Mouse (Mus musculus): ENCODE results near the gene Csgalnact2. TPM values are rescaled to one million over a fixed set of nuclear protein-coding genes. Genes with fewer than 3 reads are reported as not detected.

Gene Csgalnact2
- polyA plus RNA-seq, 1 experiment from 2014 or later, result 8.4 TPM

GRCm38 (mm10) chr6:118150988-118151387 lies 12.0 kb upstream of the Csgalnact2 start:
- Histone ChIP-seq H3K27me3 (ENCODE audit: control insufficient read depth, insufficient read depth, low read length) (no peaks in the 10 kb centered on the region), H3K4me1 (ENCODE audit: control insufficient read depth, insufficient read depth, low read length) (no peaks in the 10 kb centered on the region), H3K4me3 (ENCODE audit: low read depth, low read length) (no peak overlapping the region), H3K9me3 (ENCODE audit: control insufficient read depth, low read length) (no peaks in the 10 kb centered on the region), H3K4me2 (ENCODE audit: low read depth) (no peak overlapping the region), H3K27ac (ENCODE audit: low read depth, low read length) (no peak overlapping the region), H3K36me3 (ENCODE audit: control insufficient read depth, insufficient read depth, low read length) (no peaks in the 10 kb centered on the region), H3K9ac (ENCODE audit: low read length) (no peak overlapping the region)
- no peak for DNase-seq (ENCODE audit: low spot score)
- no peak for ATAC-seq (ENCODE audit: insufficient read depth, low FRiP score, low TSS enrichment)
- 85% methylated on average over 8 of the region's 8 CpGs for WGBS

DNA sequence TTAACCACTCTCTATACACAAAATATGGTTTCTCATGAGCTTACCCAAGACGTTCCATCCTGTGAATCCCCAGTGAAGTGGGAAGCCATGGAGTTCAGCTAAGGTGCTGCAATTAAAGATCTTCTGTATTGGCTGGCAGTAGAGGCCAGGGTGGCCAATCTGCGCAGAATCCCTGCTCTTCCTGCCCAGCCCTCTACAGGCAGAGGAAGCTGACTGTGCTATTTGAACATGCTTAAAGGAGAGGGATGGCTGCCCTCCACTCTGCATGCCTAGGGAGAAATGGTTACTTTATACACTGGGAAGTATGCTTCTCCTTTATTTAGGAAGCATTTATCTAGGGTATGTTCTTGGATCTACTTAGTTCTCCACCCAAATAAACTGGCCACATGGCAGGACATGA lies 11.6 kb upstream of the Csgalnact2 start:
- H3K27ac ChIP-seq (ENCODE audit: low read depth, low read length), result no peak overlapping the region
- H3K4me1 ChIP-seq (ENCODE audit: control insufficient read depth, insufficient read depth, low read length), result no peaks in the 10 kb centered on the region
- DNase-seq (ENCODE audit: low spot score), result no peak
- no peak for ATAC-seq (ENCODE audit: insufficient read depth, low FRiP score, low TSS enrichment)
- H3K36me3 ChIP-seq (ENCODE audit: control insufficient read depth, insufficient read depth, low read length), result no peaks in the 10 kb centered on the region
- H3K27me3 ChIP-seq (ENCODE audit: control insufficient read depth, insufficient read depth, low read length), result no peaks in the 10 kb centered on the region
- no peak overlapping the region for H3K4me3 ChIP-seq (ENCODE audit: low read depth, low read length)
- 85% methylated on average over 2 of the region's 2 CpGs for WGBS
- H3K9me3 ChIP-seq (ENCODE audit: control insufficient read depth, low read length), result no peaks in the 10 kb centered on the region
- H3K9ac ChIP-seq (ENCODE audit: low read length), result no peak overlapping the region
- H3K4me2 ChIP-seq (ENCODE audit: low read depth), result no peak overlapping the region

- no peaks in the 10 kb centered on the region for H3K36me3 ChIP-seq (ENCODE audit: control insufficient read depth, insufficient read depth, low read length)
- H3K9ac ChIP-seq (ENCODE audit: low read length), result no peak overlapping the region
- H3K4me1 ChIP-seq (ENCODE audit: control insufficient read depth, insufficient read depth, low read length), result no peaks in the 10 kb centered on the region
- H3K27me3 ChIP-seq (ENCODE audit: control insufficient read depth, insufficient read depth, low read length), result no peaks in the 10 kb centered on the region
- DNase-seq (ENCODE audit: low spot score) (no peak), ATAC-seq (ENCODE audit: insufficient read depth, low FRiP score, low TSS enrichment) (no peak)
- no peak overlapping the region for H3K27ac ChIP-seq (ENCODE audit: low read depth, low read length)
- no peak overlapping the region for H3K4me2 ChIP-seq (ENCODE audit: low read depth)
- no peaks in the 10 kb centered on the region for H3K9me3 ChIP-seq (ENCODE audit: control insufficient read depth, low read length)
- 81% methylated on average over 4 of the region's 4 CpGs for WGBS
- no peak overlapping the region for H3K4me3 ChIP-seq (ENCODE audit: low read depth, low read length)
Observed at GRCm38 (mm10) chr6:118150128-118150527, 11.2 kb upstream of the Csgalnact2 start.

- WGBS, result 89% methylated on average over 6 of the region's 6 CpGs
- DNase-seq (ENCODE audit: low spot score), result no peak
- H3K27me3 ChIP-seq (ENCODE audit: control insufficient read depth, insufficient read depth, low read length), result no peaks in the 10 kb centered on the region
Observed at GRCm38 (mm10) chr6:118140961-118141360, 2.0 kb upstream of the Csgalnact2 start.

DNA sequence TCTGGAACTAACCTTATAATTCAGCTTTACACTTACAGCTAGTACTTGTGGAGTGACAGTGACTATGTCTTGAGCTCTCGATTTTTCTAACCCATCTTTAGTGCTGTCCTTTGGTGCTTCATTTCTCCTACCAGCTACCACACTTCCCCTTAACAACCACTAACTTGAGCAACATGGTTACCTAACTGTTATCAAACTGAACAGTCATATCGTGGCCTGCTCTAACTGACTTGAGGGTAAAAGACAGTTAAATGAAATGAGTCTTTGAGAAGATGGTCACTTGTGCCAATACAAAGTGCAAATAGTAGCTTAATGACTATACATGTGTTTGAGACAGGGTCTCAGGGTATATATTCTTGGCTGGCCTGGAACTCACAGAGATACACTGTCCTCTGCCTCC lies 1.8 kb downstream of the Csgalnact2 start:
- no peak overlapping the region for H3K9ac ChIP-seq (ENCODE audit: low read length)
- ATAC-seq (ENCODE audit: insufficient read depth, low FRiP score, low TSS enrichment) (no peak), DNase-seq (ENCODE audit: low spot score) (no peak)
- no peak overlapping the region for H3K4me2 ChIP-seq (ENCODE audit: low read depth)
- H3K4me3 ChIP-seq (ENCODE audit: low read depth, low read length), result no peak overlapping the region
- H3K36me3 ChIP-seq (ENCODE audit: control insufficient read depth, insufficient read depth, low read length), result no peaks in the 10 kb centered on the region
- H3K9me3 ChIP-seq (ENCODE audit: control insufficient read depth, low read length), result no peaks in the 10 kb centered on the region
- H3K27me3 ChIP-seq (ENCODE audit: control insufficient read depth, insufficient read depth, low read length), result no peaks in the 10 kb centered on the region
- 83% methylated on average over 2 of the region's 2 CpGs for WGBS
- no peak overlapping the region for H3K27ac ChIP-seq (ENCODE audit: low read depth, low read length)
- no peaks in the 10 kb centered on the region for H3K4me1 ChIP-seq (ENCODE audit: control insufficient read depth, insufficient read depth, low read length)

More at GRCm38 (mm10) chr6:118140961-118141360, 2.0 kb upstream of the Csgalnact2 start:
- Histone ChIP-seq H3K9me3 (ENCODE audit: control insufficient read depth, low read length) (no peaks in the 10 kb centered on the region), H3K36me3 (ENCODE audit: control insufficient read depth, insufficient read depth, low read length) (no peaks in the 10 kb centered on the region), H3K27ac (ENCODE audit: low read depth, low read length) (no peak overlapping the region), H3K4me2 (ENCODE audit: low read depth) (no peak overlapping the region), H3K4me3 (ENCODE audit: low read depth, low read length) (no peak overlapping the region), H3K4me1 (ENCODE audit: control insufficient read depth, insufficient read depth, low read length) (no peaks in the 10 kb centered on the region), H3K9ac (ENCODE audit: low read length) (no peak overlapping the region)
- no peak for ATAC-seq (ENCODE audit: insufficient read depth, low FRiP score, low TSS enrichment)

DNA sequence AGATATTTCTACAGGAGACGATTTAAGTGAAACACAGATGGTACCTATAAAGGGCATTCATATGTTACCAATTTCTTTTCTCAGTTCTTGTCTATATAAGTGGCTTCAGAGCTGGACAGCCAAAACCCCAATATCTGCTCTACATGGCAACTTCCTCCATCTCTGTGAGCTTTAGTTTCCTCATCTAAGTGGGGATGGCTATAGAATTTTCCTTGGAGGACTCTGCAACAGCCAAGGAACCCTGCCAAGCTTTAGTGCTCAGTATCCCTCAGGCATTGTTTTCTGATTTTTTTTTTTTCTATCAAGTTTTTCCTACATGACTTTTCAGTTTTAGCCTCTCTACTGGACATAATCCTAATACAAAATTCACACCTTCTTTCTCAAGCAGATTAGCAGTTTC lies 4.5 kb downstream of the Csgalnact2 start:
- H3K9me3 ChIP-seq (ENCODE audit: control insufficient read depth, low read length), result no peaks in the 10 kb centered on the region
- H3K4me2 ChIP-seq (ENCODE audit: low read depth), result no peak overlapping the region
- H3K27me3 ChIP-seq (ENCODE audit: control insufficient read depth, insufficient read depth, low read length), result no peaks in the 10 kb centered on the region
- H3K27ac ChIP-seq (ENCODE audit: low read depth, low read length), result no peak overlapping the region
- H3K4me1 ChIP-seq (ENCODE audit: control insufficient read depth, insufficient read depth, low read length), result no peaks in the 10 kb centered on the region
- H3K36me3 ChIP-seq (ENCODE audit: control insufficient read depth, insufficient read depth, low read length), result no peaks in the 10 kb centered on the region
- no peak for DNase-seq (ENCODE audit: low spot score)
- no peak overlapping the region for H3K4me3 ChIP-seq (ENCODE audit: low read depth, low read length)
- no peak overlapping the region for H3K9ac ChIP-seq (ENCODE audit: low read length)
- no peak for ATAC-seq (ENCODE audit: insufficient read depth, low FRiP score, low TSS enrichment)
- WGBS, result 79% methylated on average over 1 of the region's 1 CpGs

DNA sequence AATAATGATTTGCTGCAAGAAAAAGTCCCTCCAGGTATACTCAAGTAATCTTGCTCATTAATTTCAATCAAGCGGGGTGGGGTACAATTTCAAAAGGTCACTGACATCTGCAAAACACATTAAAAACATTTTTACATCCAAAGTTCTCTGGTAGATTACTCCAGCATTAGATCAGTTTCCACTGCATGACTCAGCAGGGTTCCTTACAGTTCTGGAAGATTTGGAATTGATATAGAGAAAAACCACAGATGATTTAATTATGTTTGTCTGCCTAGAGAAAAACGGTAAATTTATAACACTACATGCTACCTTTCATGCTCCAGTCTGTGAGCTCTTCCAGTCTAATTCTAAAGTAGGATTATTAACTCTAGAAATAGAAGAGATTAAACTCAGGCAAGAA lies 8.9 kb downstream of the Csgalnact2 start:
- Histone ChIP-seq H3K9ac (ENCODE audit: low read length) (no peak overlapping the region), H3K9me3 (ENCODE audit: control insufficient read depth, low read length) (no peaks in the 10 kb centered on the region), H3K36me3 (ENCODE audit: control insufficient read depth, insufficient read depth, low read length) (no peaks in the 10 kb centered on the region), H3K27ac (ENCODE audit: low read depth, low read length) (no peak overlapping the region), H3K27me3 (ENCODE audit: control insufficient read depth, insufficient read depth, low read length) (no peaks in the 10 kb centered on the region), H3K4me2 (ENCODE audit: low read depth) (no peak overlapping the region), H3K4me1 (ENCODE audit: control insufficient read depth, insufficient read depth, low read length) (no peaks in the 10 kb centered on the region), H3K4me3 (ENCODE audit: low read depth, low read length) (no peak overlapping the region)
- 78% methylated on average over 2 of the region's 2 CpGs for WGBS
- DNase-seq (ENCODE audit: low spot score), result no peak
- ATAC-seq (ENCODE audit: insufficient read depth, low FRiP score, low TSS enrichment), result no peak

- H3K4me1 ChIP-seq (ENCODE audit: control insufficient read depth, insufficient read depth, low read length), result no peaks in the 10 kb centered on the region
- ATAC-seq (ENCODE audit: insufficient read depth, low FRiP score, low TSS enrichment), result no peak
- H3K27me3 ChIP-seq (ENCODE audit: control insufficient read depth, insufficient read depth, low read length), result no peaks in the 10 kb centered on the region
- DNase-seq (ENCODE audit: low spot score), result no peak
- no peaks in the 10 kb centered on the region for H3K36me3 ChIP-seq (ENCODE audit: control insufficient read depth, insufficient read depth, low read length)
- H3K9me3 ChIP-seq (ENCODE audit: control insufficient read depth, low read length), result no peaks in the 10 kb centered on the region
- H3K4me2 ChIP-seq (ENCODE audit: low read depth), result no peak overlapping the region
- H3K27ac ChIP-seq (ENCODE audit: low read depth, low read length), result no peak overlapping the region
- no peak overlapping the region for H3K9ac ChIP-seq (ENCODE audit: low read length)
- H3K4me3 ChIP-seq (ENCODE audit: low read depth, low read length), result no peak overlapping the region
- 87% methylated on average over 6 of the region's 6 CpGs for WGBS
Observed at GRCm38 (mm10) chr6:118127827-118128487, 11.0 kb downstream of the Csgalnact2 start.

DNA sequence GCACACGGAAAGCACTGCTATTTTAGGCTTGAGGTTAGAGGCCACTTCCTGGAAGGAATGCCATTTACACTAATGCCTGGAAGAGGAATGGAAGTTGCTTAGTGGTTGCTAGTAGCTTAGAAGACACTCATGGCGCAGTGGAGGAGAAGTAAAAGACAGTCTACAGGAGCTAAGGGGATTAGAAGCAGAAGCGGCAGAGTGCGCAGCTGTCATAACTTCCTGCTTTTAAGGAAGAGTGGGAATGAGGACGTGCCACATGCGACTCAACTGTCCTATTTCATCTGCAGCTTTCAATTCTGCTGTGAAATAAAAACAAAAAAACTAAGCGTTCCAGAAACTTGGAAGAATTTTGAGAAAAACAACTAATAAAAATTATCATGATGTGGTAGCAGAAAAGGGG lies 11.7 kb downstream of the Csgalnact2 start:
- no peak overlapping the region for H3K4me3 ChIP-seq (ENCODE audit: low read depth, low read length)
- no peaks in the 10 kb centered on the region for H3K4me1 ChIP-seq (ENCODE audit: control insufficient read depth, insufficient read depth, low read length)
- WGBS, result 84% methylated on average over 7 of the region's 7 CpGs
- no peaks in the 10 kb centered on the region for H3K27me3 ChIP-seq (ENCODE audit: control insufficient read depth, insufficient read depth, low read length)
- H3K9me3 ChIP-seq (ENCODE audit: control insufficient read depth, low read length), result no peaks in the 10 kb centered on the region
- no peaks in the 10 kb centered on the region for H3K36me3 ChIP-seq (ENCODE audit: control insufficient read depth, insufficient read depth, low read length)
- no peak for ATAC-seq (ENCODE audit: insufficient read depth, low FRiP score, low TSS enrichment)
- no peak overlapping the region for H3K4me2 ChIP-seq (ENCODE audit: low read depth)
- no peak for DNase-seq (ENCODE audit: low spot score)
- H3K9ac ChIP-seq (ENCODE audit: low read length), result no peak overlapping the region
- no peak overlapping the region for H3K27ac ChIP-seq (ENCODE audit: low read depth, low read length)

Data from neural tube, embryonic 11.5 days (tissue).